Mouse (Mus musculus) urinary bladder, adult 2 months (tissue): Measurements from ENCODE around the gene Bora. TPM values are rescaled to one million over a fixed set of nuclear protein-coding genes. Genes with fewer than 3 reads are reported as not detected.

Source experiments
- DNase-seq: peaks from one replicate; pipeline ENCODE4 v3.0.0; 2022; ENCODE audit warnings: low spot score
- polyA plus RNA-seq: library from polyadenylated mRNA; depleted of rRNA; stranded (reverse); fragments of >200 nt; gene quantifications from 2 replicates; pipeline ENCODE4 v1.2.3, GENCODE M21; 2012; rRNA removed

Gene Bora
- polyA plus RNA-seq, 1 experiment, result 3.9 TPM

DNA sequence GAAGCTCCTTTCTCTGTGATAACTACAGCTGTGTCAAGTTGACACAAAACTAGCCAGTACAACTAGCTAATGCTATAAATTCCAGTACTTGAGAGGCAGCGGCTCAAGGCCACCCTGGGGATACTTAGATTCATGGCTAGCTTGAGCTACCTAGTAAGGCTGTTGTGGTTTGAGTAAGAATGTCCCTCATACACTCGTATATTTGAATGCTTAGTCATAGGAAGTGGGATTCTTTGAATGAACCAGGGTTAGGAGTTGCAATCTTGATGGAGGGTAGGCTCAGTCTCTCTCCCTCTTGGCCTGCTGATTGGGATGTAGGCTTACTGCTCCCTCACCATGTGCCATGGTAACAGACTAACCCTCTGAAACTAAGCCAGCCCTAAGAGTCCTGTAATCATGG, 17.1 kb downstream of the Bora start:
- no peak for DNase-seq

DNA sequence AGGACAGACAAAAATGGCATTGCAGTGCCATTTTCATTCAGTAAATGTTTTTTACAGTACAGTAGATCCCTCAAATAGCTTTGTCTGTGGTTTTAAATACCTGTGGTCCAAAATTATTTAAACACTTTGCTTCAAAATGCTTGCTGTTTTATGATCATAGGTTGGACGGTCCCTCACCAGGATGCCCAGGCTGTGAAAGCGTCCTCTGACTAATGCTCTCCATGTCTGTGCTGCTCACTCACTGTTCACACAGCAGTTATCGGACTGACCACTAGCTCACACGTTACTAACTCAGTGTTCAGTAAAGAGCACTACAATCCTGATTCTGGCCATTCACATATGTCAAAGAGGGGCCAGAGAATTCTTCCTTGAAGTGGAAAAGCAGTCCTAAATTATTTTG, 25.1 kb downstream of the Bora start:
- no peak for DNase-seq

DNA sequence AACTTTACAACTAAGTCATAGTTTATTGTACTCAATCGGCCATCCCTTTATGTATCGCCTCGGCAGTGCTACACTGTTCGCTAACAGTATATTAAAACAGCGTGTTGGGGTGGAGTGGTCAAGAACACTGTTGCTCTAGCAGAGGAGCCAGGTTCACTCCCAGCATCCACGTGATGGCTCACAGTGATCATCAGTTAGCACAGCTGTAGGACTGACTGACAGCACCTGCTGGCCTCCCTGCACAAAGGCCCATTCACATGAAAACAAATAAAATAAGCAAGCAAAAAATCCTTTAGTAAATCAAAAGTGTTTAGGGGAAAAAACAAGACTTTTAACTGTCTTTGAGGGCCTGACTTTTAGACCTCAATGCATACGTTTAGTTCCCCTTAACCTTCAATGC, 42.9 kb downstream of the Bora start:
- no peak for DNase-seq

DNA sequence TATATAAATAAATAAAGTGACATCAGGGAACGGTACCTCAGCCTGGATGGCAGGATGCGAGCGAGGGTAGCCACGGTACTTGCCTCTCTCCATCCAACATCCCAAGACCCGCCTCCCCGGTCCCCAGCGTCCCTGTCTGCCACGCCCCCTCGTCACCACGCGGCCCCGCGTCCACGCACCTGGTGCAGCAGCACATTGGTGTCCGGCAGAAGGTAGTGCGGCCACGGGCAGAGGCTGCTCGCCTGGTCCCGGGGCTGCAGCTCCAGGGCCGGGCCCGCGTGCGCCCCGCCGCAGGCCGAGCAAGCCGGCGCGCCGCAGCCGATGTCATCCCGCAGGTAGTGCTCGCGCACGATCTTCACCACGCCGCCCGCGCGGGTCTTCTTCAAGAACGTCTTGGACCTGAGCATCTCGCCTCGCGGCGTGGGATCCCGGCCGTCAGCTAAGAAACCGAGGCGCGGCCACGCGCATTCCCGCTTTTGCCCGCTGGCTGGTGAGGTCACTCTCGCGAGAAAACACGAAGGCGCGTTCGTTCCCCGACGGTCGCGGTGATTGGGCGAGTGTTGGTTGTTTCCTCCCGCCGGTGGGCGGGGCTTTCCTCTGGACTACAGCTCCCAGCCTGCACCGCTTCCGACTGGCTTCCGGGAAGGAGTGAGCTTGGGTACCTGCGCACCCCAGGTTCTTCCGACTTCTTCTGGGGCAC, 53.4 kb downstream of the Bora start, which contains the start of the genes Pibf1 and Dis3:
Gene Pibf1 (plus strand): TSS at position 158 of the 700 bp plus-strand sequence.
Gene Dis3 (minus strand): TSS at position 504 of the 700 bp plus-strand sequence.
- peak; percentile 94 for DNase-seq

DNA sequence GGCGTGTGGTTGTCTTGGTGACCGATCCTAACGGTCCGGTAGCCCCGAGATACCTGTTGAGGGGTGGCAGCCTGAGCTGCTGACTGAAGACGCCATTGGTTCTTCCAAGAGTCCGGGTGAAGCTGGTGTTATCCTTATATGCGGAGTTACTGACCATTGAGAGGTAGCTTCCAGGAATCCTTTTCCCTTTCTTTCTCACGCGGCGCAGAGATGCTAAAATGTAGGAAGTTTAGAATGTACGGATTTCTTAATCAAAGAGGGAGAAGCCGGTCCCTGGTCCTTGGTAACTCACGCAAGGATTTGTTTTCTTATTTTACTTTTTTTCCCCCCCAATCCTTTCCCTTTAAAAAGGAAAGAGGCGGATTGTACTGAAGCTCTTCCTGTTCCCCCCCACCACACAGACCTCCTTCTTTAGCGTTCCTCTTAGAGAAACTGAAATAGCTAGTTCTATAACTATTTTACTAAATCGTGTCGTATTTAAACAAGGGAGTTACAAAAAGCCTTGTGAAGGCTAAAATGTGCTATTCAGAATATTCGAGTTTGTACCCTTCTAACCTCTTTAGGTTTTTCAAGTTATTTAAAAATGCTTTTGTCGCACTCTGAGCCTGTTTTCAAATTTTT, 54.1 kb downstream of the Bora start:
- DNase-seq, result no peak

DNA sequence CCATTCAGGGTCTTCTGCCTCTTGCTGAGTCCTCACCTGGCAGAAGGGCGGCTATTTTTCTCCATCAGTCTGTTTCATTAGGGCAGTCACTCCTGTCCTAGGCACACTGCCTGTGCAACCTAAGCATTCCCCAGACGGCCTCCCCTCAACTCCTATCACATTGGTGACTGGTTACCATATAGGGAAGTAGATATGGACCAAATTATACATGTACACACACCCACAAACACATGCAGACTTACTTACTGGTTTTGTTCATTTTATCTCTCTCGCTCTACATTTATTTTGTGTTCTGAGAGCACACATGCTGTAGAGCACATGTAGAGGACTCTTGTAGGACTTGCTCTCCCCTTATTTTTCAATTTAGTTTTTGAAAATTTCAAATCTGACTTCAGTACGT, 57.0 kb downstream of the Bora start:
- DNase-seq, result no peak

DNA sequence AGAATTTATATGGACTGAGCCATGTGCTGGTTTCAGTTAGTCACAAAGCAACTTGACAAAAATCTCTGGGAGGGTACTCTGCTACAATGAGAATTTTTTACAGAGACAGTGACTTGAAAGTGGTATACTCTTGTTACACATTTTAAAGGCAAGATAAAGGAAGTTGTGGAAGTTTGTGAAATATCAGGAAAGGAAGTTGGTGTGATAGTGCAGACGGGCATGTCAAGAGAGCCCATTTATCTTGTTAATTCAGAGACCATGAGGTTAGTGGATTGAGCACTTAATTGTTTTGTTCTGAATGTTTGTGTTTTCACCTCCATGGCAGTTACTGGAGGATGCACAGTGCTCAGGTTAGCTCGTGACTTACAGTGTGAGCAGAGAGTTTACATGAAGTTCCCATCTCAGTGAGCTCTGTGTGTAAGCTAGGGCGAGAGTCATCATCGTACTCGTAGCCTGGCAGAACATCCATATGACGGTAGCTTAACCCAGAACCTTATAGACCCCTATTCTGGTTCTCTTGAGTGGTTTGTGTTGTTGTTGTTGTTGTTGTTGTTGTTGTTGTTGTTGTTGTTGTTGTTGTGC, 58.6 kb downstream of the Bora start:
- DNase-seq, result no peak

DNA sequence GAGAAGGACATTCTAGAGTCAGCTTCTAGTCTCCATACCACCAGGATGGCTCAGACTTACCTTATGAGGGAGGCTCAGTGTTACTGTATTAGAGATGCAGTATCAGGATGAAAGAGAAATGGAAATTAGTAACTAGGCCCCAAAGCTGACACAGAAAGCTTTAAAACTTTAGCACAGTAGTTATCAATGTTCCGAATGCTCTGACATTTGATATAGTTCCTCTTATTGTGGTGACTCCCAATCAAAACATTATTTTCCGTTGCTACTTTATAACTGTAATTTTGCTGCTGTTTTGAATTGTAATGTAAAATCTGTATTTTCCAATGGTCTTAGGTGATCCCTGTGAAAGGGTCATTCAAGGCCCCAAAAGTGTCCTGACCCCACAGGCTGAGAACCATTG, 60.6 kb downstream of the Bora start:
- no peak for DNase-seq

DNA sequence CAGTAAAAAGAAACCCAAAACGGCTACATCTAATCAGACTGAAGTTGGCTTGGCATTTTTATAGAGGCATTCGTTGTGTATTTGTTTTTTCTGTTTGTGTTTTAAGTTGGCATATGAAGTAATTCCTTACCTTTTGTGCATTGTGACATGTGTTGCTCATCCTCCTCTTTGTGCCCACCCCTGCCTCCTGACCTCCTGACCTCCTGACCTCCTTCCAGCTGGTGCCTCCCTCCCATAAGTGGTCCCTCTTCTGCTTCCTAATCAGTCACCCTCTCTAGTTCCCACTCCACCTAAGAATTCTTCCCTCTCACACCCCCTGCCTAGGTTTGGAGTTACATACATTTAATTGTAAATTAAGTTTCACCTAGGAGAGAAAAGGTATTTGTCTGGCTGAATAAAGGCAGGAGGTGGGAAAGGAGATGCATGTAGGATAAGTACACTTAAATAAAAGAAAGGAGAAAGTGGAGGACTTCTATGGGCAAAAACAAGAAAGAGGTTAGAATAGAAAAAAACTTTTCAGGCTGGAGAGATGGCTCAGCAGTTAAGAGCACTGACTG, 61.7 kb downstream of the Bora start:
- DNase-seq, result no peak

DNA sequence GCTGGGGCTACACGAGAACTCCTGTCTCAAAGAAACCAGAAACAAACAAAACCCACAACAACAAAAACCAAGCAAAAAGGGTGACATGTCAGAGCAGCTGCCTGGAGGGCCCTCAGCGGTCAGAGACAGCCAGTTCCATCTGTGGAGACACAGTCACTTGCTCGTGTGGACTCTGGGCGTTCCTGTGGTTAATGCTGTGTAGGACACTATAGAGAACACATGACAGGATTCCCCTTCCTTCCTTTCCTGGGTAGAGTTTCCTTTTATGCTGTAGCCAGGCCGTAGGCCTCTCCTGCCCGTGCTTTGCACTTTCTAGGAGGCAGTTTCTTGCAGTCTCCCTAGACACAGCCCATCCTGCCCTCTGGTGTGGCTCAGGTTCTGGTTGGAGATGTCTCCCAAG, 62.7 kb downstream of the Bora start:
- DNase-seq, result no peak

DNA sequence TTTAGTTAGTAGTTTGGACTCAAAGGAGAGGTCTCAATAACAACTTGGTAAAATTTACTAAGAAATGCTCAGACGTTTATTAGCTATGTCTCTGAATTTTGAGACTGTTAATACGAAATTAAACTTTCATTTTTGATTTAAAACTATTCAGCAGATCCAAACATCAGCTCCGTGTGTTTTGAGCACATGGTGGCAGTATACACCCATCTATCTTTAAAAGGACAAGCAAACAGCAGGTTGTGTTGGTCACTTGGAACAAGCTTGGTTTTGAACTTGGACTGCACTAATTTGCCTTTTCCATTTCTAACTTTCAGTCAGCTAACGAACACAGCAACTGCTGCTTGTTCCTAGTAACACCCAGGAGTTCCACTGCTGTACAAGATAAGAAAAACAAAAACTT, 71.6 kb downstream of the Bora start:
- DNase-seq, result no peak

DNA sequence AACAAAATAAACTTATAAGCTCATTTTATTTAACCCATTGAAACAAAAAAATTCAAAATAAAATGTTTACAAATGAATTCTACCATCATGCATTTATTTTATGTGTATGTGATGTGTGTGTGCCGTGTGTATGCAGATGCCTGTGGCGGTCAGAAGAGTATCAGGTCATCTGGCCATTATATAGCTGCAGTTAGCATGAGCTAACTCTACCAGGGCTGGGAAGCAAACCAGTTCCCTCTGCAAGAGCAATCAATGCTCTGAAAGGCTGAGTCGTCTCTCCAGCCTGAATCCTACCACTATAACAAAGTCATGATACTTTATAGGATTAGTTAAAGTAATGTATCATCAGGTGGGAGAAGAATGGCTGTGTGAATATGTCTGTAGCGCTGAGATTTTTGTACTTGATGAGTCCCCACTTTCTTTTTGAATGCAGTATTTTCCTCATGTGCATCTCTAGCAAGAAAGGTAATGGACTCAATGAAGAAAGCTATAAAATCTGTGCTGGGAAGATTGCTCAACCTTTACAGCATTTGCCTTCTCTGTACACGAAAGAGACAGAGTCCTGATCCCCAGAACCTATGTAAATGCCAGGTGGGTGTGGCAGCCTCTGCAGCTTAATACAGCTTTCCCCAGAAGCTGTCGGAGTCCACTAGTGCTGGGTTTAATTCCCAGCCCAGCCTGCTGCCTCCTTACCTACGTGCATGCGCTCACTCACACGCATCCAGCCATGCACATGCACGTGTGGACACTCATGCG, 75.7 kb downstream of the Bora start:
- no peak for DNase-seq

DNA sequence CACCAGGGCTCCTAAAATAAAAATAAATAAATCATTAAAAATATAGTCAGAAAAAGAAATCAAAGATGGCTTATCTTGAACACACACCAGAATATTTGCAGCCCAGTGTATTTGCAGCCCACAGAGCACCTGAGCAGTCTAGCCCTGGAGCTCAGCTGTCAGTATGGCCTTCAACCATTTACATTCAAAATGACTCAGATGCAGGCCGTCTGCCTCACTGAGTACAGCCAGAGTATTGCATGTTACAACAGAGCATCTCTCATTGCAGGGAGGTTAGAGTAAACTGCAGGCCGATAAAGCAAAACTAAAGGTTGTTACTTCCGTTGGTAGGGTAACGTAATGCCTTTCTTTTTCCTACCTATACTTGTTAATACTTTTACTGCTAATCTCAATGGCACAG, 78.1 kb downstream of the Bora start:
- DNase-seq, result no peak

Other genes starting within 250 kb of the Bora start
- 9.9 and 15.6 TPM in 2 replicates for gene Rpl36a-ps1, start 51.9 kb upstream of the Bora start, polyA plus RNA-seq
- gene Mzt1, start 88 bp upstream of the Bora start, polyA plus RNA-seq, result 34.4 and 36.6 TPM in 2 replicates
- 7.8 and 8.2 TPM in 2 replicates for gene Pibf1, start 53.2 kb downstream of the Bora start, polyA plus RNA-seq
- 13.0 and 14.0 TPM in 2 replicates for gene Dis3, start 53.5 kb downstream of the Bora start, polyA plus RNA-seq